Mouse (Mus musculus) midbrain, embryonic 11.5 days (tissue): ENCODE measurements around the gene Rere. TPM values are rescaled to one million over a fixed set of nuclear protein-coding genes. Genes with fewer than 3 reads are reported as not detected.
A peak's percentile ranks its signal among the peaks of the same experiment; 100 is the strongest.
"Not testable (repeated sequence)": the region's sequence is repeated elsewhere in the genome, so short reads cannot be mapped to it uniquely, and the experiment has no call there.

Source experiments
- ATAC-seq: fragments of 200-750 bp; cut with Nextera tagmentation; 2 replicates; pipeline ENCODE4 v1.8.0; 2017; ENCODE audit warnings: moderate TSS enrichment, moderate library complexity; ENCODE audit not compliant: low FRiP score
- DNase-seq: peaks from one replicate; pipeline ENCODE4 v3.0.0; 2015; ENCODE audit warnings: low spot score; ENCODE audit errors: missing footprints
- H3K27ac ChIP-seq: fragments of 300-500 bp; sonication (generic); 2 replicates; pipeline ENCODE4 v1.5.1; 2014; ENCODE audit warnings: low read depth, low read length
- H3K27me3 ChIP-seq: fragments of 300-500 bp; sonication (generic); 2 replicates; pipeline ENCODE4 v1.6.1; 2014; ENCODE audit warnings: mild to moderate bottlenecking, low read length, moderate library complexity, mixed read lengths; ENCODE audit not compliant: control insufficient read depth, insufficient read depth
- H3K36me3 ChIP-seq: fragments of 300-500 bp; sonication (generic); 2 replicates; pipeline ENCODE4 v1.6.1; 2014; ENCODE audit warnings: mild to moderate bottlenecking, low read length, moderate library complexity, mixed read lengths; ENCODE audit not compliant: control insufficient read depth, insufficient read depth
- H3K4me1 ChIP-seq: fragments of 300-500 bp; sonication (generic); 2 replicates; pipeline ENCODE4 v1.6.1; 2014; ENCODE audit warnings: low read length; ENCODE audit not compliant: control insufficient read depth, insufficient read depth
- H3K4me2 ChIP-seq: fragments of 300-500 bp; sonication (generic); 2 replicates; pipeline ENCODE4 v1.6.1; 2014; ENCODE audit warnings: mild to moderate bottlenecking, moderate library complexity
- H3K4me3 ChIP-seq: fragments of 300-500 bp; sonication (generic); 2 replicates; pipeline ENCODE4 v1.5.1; 2014; ENCODE audit warnings: low read depth, low read length
- H3K9ac ChIP-seq: fragments of 300-500 bp; sonication (generic); 2 replicates; pipeline ENCODE4 v1.6.1; 2014; ENCODE audit warnings: low read length
- H3K9me3 ChIP-seq: fragments of 300-500 bp; sonication (generic); 2 replicates; pipeline ENCODE4 v1.6.1; 2016; ENCODE audit warnings: low read length; ENCODE audit not compliant: control insufficient read depth
- WGBS: fragments of 180-500 bp; shearing (Covaris S2); extraction: QIAGEN DNeasy Blood & Tissue Kit; methylation state at CpG from one replicate; pipeline ENCODE4 v1.1.7; 2014; 5-methylcytosine and 5-hydroxymethylcytosine counted together
- polyA plus RNA-seq: library from polyadenylated mRNA; unstranded; fragments of >200 nt; fragmentation: Nextera tagmentation; extraction: Ambion mirVana; gene quantifications from 2 replicates; pipeline ENCODE4 v1.2.1, GENCODE M21; 2014

Gene Rere
- polyA plus RNA-seq, 1 experiment from 2014 or later = 34.2 TPM

DNA sequence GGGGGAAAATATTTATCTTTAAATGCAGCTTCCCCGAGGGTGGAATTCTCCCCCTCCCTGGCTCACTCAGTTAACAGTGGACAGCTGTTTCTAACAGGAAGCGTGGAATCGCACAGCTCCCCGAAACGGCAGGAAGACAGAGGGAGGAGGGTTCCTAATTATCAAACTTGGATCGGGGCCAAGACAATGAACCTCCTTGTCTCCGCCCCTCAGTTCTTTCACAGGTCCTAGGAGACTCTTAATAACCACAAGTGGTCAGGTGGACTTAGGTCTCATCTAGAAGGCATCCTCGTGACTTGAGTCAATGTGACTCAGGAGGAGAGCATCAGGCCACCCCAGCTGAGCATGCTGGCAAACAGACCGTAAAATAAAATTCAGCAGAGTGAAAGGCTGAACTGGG is 8.7 kb upstream of the Rere start:
- Histone ChIP-seq H3K27me3 (no peaks in the 10 kb centered on the region), H3K9ac (no peak overlapping the region), H3K9me3 (no peaks in the 10 kb centered on the region), H3K4me2 (no peak overlapping the region), H3K36me3 (no peaks in the 10 kb centered on the region), H3K4me1 (peaks cover 7% of the 10 kb centered on the region), H3K4me3 (no peak overlapping the region), H3K27ac (no peak overlapping the region; the same call in 1 of the 2 replicates)
- DNase-seq = peak; percentile 85
- WGBS = 35% methylated on average over 9 of the region's 9 CpGs
- 0 out of 2 replicates have a peak, but pooled peaks have one; percentile 44 for ATAC-seq

DNA sequence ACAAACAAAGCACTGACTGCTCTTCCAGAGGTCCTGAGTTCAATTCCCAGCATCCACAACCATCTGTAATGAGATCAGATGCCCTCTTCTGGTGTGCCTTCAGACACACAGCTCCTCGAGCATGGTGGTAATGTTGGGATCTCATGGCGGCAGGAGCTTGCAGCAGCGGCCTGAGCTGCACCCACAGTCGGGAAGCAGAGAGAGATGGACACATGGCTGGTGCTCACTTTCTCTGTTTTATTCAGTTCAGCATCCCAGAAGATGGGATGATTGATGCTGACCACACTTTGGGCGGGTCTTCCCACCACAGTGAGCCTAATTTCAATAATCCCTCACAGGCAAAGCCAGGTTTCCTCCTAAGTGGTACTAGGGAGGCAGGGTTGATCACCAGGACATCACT is 5.9 kb upstream of the Rere start:
- DNase-seq = peak; percentile 70
- Histone ChIP-seq H3K36me3 (no peaks in the 10 kb centered on the region), H3K9me3 (no peaks in the 10 kb centered on the region), H3K4me3 (no peak overlapping the region), H3K9ac (no peak overlapping the region), H3K4me2 (no peak overlapping the region), H3K27ac (no peak overlapping the region), H3K27me3 (no peaks in the 10 kb centered on the region), H3K4me1 (peaks cover 9% of the 10 kb centered on the region)
- no peak for ATAC-seq
- 83% methylated on average over 5 of the region's 5 CpGs for whole genome bisulfite sequencing

DNA sequence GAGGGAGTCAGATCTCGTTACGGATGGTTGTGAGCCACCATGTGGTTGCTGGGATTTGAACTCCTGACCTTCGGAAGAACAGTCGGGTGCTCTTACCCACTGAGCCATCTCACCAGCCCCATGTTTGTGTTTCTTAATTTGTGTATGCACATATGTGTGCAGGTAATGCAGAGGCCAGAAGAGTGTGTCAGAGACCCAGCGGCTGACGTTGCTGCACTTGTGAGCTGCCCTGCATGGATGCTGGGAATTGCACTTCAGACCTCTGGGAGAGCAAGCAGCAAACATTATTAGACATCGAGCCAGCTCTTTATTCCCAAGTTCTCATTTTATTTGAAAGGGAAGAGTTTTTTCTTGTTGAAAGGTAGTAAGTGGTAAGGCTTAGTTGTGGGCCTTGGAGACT is 2.1 kb upstream of the Rere start:
- H3K36me3 ChIP-seq, H3K9ac ChIP-seq, ATAC-seq, H3K4me3 ChIP-seq, H3K27me3 ChIP-seq, H3K27ac ChIP-seq, H3K9me3 ChIP-seq, H3K4me2 ChIP-seq: not testable (repeated sequence)
- peaks cover 13% of the 10 kb centered on the region for H3K4me1 ChIP-seq
- 93% methylated on average over 5 of the region's 7 CpGs for WGBS
- DNase-seq = peak; percentile 82

DNA sequence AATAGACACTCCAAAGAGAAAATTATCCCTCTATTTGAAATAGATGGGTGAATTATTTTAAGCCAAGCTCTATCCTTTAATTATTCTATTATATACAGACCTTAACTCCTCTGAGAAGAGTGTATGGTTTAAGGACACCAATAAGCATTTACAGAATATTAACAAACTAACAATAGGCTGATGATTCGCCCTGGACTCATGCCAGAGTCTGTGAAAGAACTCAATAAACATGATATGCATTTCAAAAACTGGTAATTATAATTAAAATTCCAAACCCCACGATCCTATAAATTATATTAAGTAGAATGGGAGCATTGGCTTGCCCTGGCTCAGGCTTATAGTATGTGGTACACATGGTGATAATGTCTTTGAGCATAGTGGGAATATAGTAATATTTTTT is 1.4 kb upstream of the Rere start:
- Histone ChIP-seq H3K4me2 (no peak overlapping the region), H3K9me3 (no peaks in the 10 kb centered on the region), H3K4me3 (no peak overlapping the region), H3K9ac (no peak overlapping the region), H3K27me3 (no peaks in the 10 kb centered on the region), H3K27ac (no peak overlapping the region), H3K36me3 (no peaks in the 10 kb centered on the region), H3K4me1 (peaks cover 13% of the 10 kb centered on the region)
- 79% methylated on average over 2 of the region's 2 CpGs for WGBS
- DNase-seq (peak; percentile 37), ATAC-seq (no peak)

DNA sequence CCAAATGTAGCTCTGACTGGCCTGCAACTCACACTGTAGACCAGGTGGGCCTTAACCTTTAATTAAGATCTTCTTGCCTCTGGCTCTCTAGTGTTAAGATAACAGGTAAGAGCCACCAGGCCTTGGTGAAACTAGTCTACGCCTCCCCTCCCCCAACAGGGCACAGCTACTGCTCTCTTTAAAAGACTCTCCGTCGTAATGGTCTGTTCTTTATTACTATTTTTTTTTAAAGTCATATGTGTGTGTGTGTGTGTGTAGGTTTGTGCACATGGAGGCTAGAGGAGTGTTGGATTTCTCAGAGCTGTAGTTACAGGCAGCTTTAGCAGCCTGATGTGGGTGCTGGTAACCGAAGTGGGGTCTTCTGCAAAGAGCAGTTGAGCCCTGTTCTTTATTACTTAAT is 987 bp upstream of the Rere start:
- peak overlapping the region; percentile 83; the same call in 1 of the 2 replicates for H3K9ac ChIP-seq
- peak; percentile 89 for DNase-seq
- 47% methylated on average over 4 of the region's 4 CpGs for WGBS

DNA sequence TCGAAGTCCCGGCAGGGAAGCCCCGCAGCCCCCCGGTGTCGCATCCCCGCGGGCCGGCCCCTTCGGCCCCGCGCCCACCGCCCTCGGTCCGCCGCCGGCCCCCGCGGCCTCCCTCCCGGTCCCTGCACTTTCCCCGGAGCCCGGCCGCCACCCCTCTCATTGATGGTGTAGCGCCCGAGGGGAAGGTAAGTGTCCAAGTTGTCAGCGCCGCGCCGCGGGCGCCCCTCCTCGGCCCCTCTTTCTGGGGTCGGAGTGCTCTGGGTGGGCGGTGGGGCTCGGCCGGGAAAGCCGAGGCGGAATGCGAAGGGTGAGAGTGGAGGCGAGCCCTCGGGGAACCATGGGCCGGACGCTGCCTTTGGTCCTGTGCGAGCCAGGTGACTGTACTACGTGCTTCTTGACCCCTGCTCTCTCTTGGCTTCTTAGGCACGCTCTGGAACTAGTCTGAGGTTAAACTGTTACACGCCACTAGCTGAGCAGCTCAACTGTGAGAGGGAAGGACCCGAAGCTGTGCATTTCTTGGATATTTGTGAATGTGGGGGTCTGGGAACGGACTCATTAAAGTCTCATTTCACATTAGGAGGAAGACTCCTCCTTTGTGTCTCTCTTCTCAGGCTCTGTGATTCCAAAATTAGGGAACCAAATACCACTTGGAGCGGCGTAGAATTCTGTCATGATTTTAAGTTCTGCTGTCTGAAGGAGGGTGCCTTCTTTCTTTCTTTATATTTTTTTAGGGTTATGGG is 615 bp downstream of the Rere start:
- whole genome bisulfite sequencing = under 1% methylated on average over 48 of the region's 50 CpGs
- peak overlapping the region; percentile 75 for H3K4me3 ChIP-seq
- H3K9ac ChIP-seq = peak overlapping the region; percentile 85
- H3K4me2 ChIP-seq = peak overlapping the region; percentile 73
- DNase-seq (peak; percentile 95), ATAC-seq (peak; percentile 38)
- H3K9me3 ChIP-seq = no peaks in the 10 kb centered on the region
- H3K36me3 ChIP-seq = no peaks in the 10 kb centered on the region
- H3K27me3 ChIP-seq = no peaks in the 10 kb centered on the region
- peaks cover 13% of the 10 kb centered on the region for H3K4me1 ChIP-seq
- H3K27ac ChIP-seq = peak overlapping the region; percentile 75

More for the DNA sequence above, 987 bp upstream of the Rere start:
- Histone ChIP-seq H3K9me3 (no peaks in the 10 kb centered on the region), H3K4me1 (peaks cover 13% of the 10 kb centered on the region), H3K27ac (peak overlapping the region; percentile 97), H3K4me3 (peak overlapping the region; percentile 75), H3K27me3 (no peaks in the 10 kb centered on the region), H3K36me3 (no peaks in the 10 kb centered on the region), H3K4me2 (peak overlapping the region; percentile 49)
- ATAC-seq = no peak

DNA sequence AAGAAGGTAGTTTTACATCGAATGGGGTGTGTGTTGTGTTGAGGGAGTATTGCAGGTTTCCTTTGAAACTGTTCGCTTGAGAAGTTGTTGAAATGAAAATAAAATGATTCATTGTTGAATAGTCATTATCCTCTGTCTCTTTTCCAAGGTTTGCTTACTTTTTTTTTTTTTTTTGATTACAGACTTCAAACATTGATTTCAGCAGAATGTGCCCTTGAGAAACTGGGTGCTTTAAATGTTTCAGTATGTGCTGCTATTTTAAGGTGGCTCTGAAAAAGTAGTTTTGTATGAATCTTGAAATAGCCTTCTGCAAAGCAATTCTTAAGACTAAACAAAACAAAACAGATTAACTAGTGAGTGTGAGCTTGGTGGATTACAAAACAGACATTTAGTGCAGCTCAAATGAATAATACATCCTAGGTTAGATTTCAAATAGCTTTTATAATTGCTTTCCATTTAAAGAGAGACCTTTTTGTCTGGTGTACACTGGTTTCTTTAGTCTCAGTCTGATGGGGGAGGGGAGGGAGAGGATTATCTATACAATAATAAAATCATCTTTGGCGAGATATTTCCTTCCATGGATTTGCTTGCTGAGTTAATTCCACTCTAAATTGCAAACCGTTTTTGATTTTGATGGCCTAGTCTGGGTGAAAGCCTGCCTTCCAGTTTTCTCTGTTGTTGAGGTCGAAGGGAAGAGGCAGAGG is 1.3 kb downstream of the Rere start:
- Histone ChIP-seq H3K9ac (peak overlapping the region; percentile 85), H3K4me2 (peak overlapping the region; percentile 73), H3K27me3 (no peaks in the 10 kb centered on the region), H3K36me3 (no peaks in the 10 kb centered on the region), H3K27ac (peak overlapping the region; percentile 83), H3K9me3 (no peaks in the 10 kb centered on the region), H3K4me3 (peak overlapping the region; percentile 75), H3K4me1 (peaks cover 13% of the 10 kb centered on the region)
- DNase-seq = no peak
- ATAC-seq = no peak
- WGBS = 6% methylated on average over 5 of the region's 5 CpGs

DNA sequence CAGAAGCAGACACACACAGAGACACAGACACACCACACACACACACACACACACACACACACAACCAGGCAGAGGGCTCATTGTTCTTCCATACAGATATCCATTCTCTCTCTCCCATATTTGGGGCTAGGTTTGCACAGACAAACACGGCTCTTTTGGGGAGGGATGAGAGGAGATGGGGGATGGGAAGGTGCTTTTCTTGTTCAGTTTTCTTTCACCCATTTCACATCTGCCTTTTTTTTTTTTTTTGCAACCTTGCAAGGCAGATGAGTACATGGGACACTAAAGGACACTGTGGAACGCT is 1.8 kb downstream of the Rere start:
- 6% methylated on average over 2 of the region's 2 CpGs for WGBS
- Histone ChIP-seq H3K36me3 (no peaks in the 10 kb centered on the region), H3K9me3 (no peaks in the 10 kb centered on the region), H3K4me2 (peak overlapping the region; percentile 73), H3K4me3 (peak overlapping the region; percentile 75), H3K27me3 (no peaks in the 10 kb centered on the region), H3K9ac (peak overlapping the region; percentile 85), H3K4me1 (peaks cover 13% of the 10 kb centered on the region), H3K27ac (peak overlapping the region; percentile 83)
- DNase-seq = peak; percentile 92
- no peak for ATAC-seq

DNA sequence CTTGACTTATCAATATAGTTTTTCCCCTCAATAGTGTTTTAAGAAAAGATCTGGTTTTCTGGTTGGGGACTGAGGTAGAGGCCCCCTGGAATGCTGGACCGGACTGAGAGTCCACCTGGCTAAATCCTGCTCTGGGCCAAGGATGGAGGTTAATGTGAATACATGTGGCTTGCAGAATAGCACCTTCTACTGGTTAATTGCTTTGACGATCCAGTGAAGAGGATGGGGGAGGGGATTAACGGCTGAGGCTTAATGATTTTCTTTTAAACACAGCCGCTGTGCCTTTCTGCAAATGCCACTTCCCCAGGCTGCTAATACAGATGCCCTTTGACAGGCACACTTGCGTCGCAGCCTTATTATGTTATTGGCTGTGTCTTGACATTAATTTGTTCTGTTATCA is 2.5 kb downstream of the Rere start:
- Histone ChIP-seq H3K4me2 (peak overlapping the region; percentile 73), H3K9me3 (no peaks in the 10 kb centered on the region), H3K4me1 (peaks cover 13% of the 10 kb centered on the region), H3K9ac (peak overlapping the region; percentile 85; the same call in 1 of the 2 replicates), H3K4me3 (peak overlapping the region; percentile 75), H3K27ac (no peak overlapping the region), H3K36me3 (no peaks in the 10 kb centered on the region), H3K27me3 (no peaks in the 10 kb centered on the region)
- DNase-seq (peak; percentile 94), ATAC-seq (no peak)
- 6% methylated on average over 6 of the region's 6 CpGs for WGBS
